Mouse (Mus musculus) gastrocnemius, postnatal 10 days (tissue): ENCODE measurements around the gene Ostm1. TPM values are rescaled to one million over a fixed set of nuclear protein-coding genes. Genes with fewer than 3 reads are reported as not detected.

Experiments used
- DNase-seq: peaks from one replicate; pipeline ENCODE4 v3.0.0; 2021; ENCODE audit warnings: mixed read lengths
- total RNA-seq, 2 experiments: library from RNA; stranded (reverse); gene quantifications; 2 replicates each; pipeline ENCODE4 v1.2.3; 2021

The Ostm1 gene
- total RNA-seq, 2 experiments from 2014 or later: 9.3 to 10.7 TPM

GRCm38 (mm10) chr10:42625907-42626306 is 42.3 kb downstream of the Ostm1 start:
- no peak for DNase-seq

DNA sequence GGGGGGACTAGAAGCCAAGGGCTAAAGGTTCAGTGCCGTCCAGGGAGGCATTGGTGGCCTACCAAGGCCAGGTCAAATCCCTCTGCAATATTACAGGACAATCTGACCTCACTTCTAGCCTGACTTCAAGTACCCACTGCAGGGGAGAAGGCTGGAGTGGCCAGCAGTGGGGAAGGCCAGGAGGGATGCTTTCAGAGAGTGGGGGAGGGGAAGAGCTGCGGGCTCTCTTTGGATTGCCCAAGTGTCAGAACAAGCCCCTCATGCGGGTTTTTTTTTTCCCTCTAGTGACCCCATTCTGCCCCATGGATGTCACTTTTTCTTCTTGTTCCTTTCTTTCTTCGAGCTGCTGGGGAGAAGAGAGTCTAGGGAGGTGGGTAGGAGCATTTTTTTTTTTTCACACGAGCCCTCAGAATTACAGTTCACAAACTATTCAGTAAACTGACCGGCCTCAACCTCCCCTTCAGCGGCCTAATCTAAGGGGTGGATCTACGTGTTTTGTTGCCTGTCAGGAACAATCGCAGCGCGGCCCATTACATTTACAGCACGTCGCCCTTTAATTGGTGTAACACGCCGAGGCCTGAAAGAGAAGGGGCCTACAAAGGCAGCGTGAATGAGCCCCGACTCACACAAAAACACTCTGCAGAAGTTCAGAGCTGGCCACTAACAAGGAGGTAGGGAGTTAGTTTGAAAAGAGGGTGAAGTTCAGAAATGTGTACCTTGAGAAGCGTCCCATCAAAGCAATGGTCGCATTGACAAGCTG is 47.2 kb downstream of the Ostm1 start:
- no peak for DNase-seq

GRCm38 (mm10) chr10:42631754-42632452 is 48.3 kb downstream of the Ostm1 start:
- DNase-seq: no peak

GRCm38 (mm10) chr10:42632453-42633360 is 49.1 kb downstream of the Ostm1 start:
- no peak for DNase-seq

- DNase-seq: no peak
Observed at GRCm38 (mm10) chr10:42633361-42634121, 49.9 kb downstream of the Ostm1 start.

DNA sequence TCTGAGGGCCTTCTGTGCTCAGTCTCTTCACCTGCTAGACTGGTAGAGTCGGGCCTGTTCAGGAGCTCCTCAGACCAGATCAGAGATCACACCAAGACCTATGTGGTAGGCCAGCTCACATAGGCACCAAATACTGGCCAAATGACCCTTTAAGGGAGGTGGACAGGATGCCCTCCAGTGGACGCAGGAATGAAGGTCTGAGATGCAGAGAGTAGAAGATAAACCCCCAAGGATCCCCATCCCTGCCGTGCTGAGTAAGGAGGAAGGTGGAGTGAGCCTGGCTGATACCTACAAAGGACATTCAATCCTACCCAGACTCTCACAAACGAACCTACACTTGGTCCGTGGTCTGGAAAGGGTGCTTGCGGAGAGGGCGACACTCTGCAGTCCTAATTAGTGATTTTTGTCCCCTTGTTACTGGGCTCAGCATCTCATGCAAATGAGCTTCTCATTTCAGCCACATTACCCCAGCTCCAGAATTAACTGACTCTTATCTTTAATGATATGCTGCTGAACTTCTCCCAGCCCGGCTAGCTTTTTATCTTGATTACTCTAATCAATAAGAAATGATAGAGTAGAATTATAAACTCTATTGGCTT is 50.6 kb downstream of the Ostm1 start:
- no peak for DNase-seq

- DNase-seq: no peak
Observed at GRCm38 (mm10) chr10:42635046-42635445, 51.4 kb downstream of the Ostm1 start.

DNA sequence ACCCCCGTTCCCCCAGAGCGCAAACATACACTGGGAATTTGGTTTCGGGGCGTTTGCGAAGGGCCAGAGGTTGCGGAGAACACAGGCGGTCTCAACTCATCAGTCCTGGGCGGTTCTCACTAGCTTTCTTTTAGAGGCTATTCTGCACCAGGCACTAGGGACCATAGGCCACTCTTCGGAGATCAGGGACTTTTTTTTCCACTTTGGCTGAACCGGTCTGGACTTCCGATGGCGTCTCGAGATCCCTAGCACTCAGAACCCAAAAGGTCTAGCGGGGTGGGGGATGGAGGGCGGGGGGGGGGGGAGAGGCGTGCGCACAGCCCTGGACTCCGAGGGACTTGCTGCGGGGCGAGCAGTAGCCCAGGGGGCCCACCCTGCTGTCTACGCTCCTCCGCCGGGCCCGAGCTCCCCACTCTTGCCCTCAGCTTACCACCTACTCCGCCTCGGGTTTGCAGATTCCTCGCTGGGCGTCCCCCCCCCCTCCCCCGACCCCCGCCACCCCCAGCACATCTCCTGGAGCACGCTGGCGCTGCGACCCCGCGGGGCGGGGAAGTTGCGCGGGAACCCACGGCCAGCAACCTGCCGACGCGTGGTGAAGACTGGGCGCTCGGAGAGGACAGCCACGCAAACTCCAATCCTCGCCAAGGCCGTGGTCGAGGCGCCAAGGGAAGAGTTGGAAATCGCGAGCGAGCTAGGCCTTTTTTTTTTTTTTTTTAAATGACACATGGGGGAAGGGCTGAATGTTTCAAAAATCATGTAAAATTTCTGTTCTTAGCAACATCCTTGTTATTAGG is 52.1 kb downstream of the Ostm1 start:
- DNase-seq: no peak

DNA sequence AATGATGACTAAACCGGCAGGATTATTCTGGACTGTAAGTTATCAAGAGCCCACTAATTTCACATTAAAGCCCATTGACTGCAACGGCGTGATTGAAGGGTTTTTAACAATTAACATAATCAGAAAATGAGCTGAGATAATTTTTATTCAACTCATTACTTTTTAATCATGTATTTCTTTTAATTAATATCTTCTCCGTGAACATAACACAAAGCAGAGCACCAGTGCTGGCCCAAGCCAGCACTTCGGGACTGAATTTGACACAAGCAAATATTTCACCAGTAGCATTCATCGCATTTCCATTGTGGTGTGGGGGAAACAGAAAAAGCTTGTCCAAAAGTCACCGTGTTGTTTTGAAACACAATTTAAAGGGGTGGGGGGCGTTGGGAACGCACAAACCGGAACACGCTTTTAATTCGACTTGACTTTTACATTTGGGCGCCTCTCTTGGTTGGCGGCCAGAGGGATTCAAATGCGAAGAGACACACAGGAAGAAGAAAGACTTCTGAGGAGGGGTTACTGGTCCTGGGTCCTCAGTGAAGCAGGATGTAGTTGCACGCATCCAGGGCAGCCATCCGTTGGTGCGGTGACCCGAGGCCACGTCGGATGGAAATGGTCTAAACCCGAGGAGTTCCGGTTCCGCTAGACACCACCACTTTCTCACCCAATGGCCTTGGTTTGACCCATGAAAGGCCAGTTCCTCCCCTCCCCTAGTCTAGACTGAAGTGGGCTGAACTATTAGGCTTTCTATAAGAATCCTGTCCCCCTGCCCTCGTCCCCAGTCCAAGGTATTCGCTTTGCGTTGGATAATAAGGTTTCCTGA is 52.9 kb downstream of the Ostm1 start:
- DNase-seq: no peak

- peak; percentile 43 for DNase-seq
Observed at GRCm38 (mm10) chr10:42637183-42637788, 53.7 kb downstream of the Ostm1 start.

GRCm38 (mm10) chr10:42639856-42640255 is 56.2 kb downstream of the Ostm1 start:
- no peak for DNase-seq

DNA sequence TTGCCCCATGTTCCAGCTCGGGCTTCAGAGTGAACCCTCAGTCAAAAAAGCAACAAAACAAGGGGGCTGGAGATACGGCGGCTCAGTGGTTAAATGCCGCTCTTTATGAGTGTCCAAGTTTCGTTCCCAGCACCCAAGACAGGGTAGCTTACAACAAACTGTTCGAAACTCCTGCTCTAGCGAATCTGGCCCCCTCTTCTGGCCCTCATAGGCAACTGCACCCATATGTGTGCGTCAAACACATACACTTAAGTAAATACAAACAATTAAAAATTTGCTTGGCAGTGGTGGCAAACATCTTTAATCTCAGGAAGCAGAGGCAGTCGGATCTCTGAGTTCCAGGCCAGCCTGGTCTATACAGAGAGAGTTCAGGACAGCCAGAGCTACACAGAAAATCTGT is 60.0 kb downstream of the Ostm1 start:
- DNase-seq: no peak

DNA sequence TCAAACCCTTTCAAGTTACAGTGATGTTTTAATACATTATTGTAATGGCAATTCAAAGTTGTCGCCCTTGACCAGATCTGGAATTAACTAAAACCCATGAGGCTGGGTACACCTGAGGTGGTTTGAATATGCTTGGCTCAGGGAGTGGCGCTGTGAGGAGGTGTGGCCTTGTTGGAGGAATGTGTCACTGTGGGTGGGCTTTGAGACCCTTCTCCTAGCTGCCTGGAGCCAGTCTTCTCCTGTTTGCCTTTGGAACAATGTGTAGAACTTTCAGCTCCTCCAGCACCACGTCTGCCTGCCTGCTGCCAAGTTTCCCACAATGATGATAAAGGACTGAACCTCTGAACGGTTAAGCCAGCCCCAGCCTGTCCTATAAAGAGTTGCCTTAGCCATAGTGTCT is 62.7 kb downstream of the Ostm1 start:
- DNase-seq: no peak

DNA sequence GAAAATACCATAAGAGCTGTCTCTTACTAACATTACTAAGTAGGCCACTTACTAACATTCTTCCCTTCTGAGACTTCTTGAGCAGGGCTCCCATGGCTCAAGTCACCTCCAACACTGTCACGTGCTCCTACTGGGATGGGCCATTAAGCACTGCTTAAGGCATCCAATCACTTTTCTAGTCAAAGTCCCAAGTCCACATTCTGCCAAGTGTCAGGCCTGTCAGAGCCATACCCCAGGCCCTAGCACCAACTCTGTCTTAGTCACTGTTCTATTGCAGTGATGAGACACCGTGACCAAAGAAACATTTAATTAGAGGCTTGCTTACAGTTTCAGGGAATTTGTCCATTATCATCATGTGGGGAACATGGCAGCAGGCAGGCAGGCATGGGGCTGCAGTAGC is 78.3 kb downstream of the Ostm1 start:
- no peak for DNase-seq

DNA sequence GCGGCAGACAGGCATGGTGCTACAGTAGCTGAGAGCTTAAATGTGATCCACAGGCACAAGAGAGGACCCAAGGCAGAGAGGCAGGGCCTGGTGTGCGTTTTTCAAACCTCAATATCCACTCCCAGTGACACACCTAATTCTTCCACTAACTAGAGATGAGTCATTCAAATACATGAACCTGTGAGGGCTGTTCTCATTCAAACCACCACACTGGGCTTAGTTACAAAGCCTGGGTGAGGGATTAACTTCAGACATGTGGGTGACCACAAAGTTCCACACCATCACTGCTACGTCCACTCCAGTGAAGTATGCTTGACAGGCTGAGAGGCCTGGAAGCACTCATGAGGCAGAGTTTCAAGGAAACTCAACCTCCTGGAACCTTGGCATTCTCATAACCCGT is 86.3 kb downstream of the Ostm1 start:
- no peak for DNase-seq

GRCm38 (mm10) chr10:42672798-42673197 is 89.2 kb downstream of the Ostm1 start:
- no peak for DNase-seq

- no peak for DNase-seq
Observed at GRCm38 (mm10) chr10:42675571-42675970, 91.9 kb downstream of the Ostm1 start.

GRCm38 (mm10) chr10:42678331-42678730 is 94.7 kb downstream of the Ostm1 start:
- DNase-seq: no peak

- DNase-seq: peak; percentile 91
Observed at GRCm38 (mm10) chr10:42678755-42679364, 95.2 kb downstream of the Ostm1 start.
